Mouse (Mus musculus) midbrain, embryonic 12.5 days (tissue): Measurements from ENCODE around the gene Cit. TPM values are rescaled to one million over a fixed set of nuclear protein-coding genes. Genes with fewer than 3 reads are reported as not detected.

Experiments used
- ATAC-seq: fragments of 200-750 bp; cut with Nextera tagmentation; 2 replicates; pipeline ENCODE4 v1.8.0; 2017; ENCODE audit warnings: low read depth, moderate TSS enrichment, moderate library complexity; ENCODE audit not compliant: low FRiP score
- H3K27ac ChIP-seq: fragments of 300-500 bp; sonication (generic); replicated peaks from 2 replicates; pipeline ENCODE4 v1.5.1; 2016; ENCODE audit warnings: mild to moderate bottlenecking
- H3K27me3 ChIP-seq: fragments of 300-500 bp; sonication (generic); 2 replicates; pipeline ENCODE4 v1.6.1; 2016; ENCODE audit warnings: mild to moderate bottlenecking
- H3K36me3 ChIP-seq: fragments of 300-500 bp; sonication (generic); 2 replicates; pipeline ENCODE4 v1.6.1; 2016
- H3K4me1 ChIP-seq: fragments of 300-500 bp; sonication (generic); 2 replicates; pipeline ENCODE4 v1.6.1; 2016
- H3K4me2 ChIP-seq: fragments of 300-500 bp; sonication (generic); replicated peaks from 2 replicates; pipeline ENCODE4 v1.6.1; 2016; ENCODE audit warnings: mild to moderate bottlenecking, moderate library complexity
- H3K4me3 ChIP-seq: fragments of 300-500 bp; sonication (generic); 2 replicates; pipeline ENCODE4 v1.5.1; 2016; ENCODE audit warnings: mild to moderate bottlenecking
- H3K9ac ChIP-seq: fragments of 300-500 bp; sonication (generic); replicated peaks from 2 replicates; pipeline ENCODE4 v1.6.1; 2016; ENCODE audit warnings: mild to moderate bottlenecking, moderate library complexity
- H3K9me3 ChIP-seq: fragments of 300-500 bp; sonication (generic); 2 replicates; pipeline ENCODE4 v1.6.1; 2016; ENCODE audit warnings: mild to moderate bottlenecking
- WGBS: fragments of 180-500 bp; shearing (Covaris S2); methylation state at CpG from one replicate; pipeline ENCODE4 v1.1.7; 2016; 5-methylcytosine and 5-hydroxymethylcytosine counted together
- polyA plus RNA-seq: library from polyadenylated mRNA; unstranded; fragments of >200 nt; fragmentation: Nextera tagmentation; extraction: Ambion mirVana; gene quantifications from 2 replicates; pipeline ENCODE4 v1.2.1, GENCODE M21; 2016

Cit gene
- polyA plus RNA-seq, 1 experiment from 2014 or later = 42.5 TPM

DNA sequence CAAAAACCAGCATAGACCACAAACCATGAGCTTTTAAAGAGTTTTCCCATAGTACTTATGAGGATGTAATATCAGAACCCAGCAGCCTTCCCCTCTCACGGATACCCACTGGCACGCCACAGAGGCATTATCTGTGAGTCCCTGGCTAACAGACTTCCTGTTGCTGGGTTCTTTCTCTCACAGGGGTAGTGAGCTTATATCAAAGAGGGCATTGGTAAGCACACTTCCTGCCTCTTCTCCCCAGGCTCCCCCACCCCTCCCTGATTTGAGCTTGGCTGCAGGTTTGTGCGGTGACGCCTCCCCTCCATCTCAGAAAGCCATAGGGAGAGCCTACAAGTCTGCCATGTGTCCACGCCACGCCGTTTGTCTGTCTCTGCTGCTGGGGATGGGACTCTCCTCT, 184.0 kb downstream of the Cit start:
- no peak overlapping the region for H3K4me3 ChIP-seq
- 0 out of 2 replicates have a peak, but pooled peaks cover 10% of the 10 kb centered on the region for H3K27me3 ChIP-seq
- no peaks in the 10 kb centered on the region for H3K9me3 ChIP-seq
- no peaks in the 10 kb centered on the region for H3K36me3 ChIP-seq
- H3K9ac ChIP-seq = no peak overlapping the region
- 80% methylated on average over 7 of the region's 7 CpGs for WGBS
- no peak overlapping the region for H3K27ac ChIP-seq
- H3K4me2 ChIP-seq = no peak overlapping the region
- ATAC-seq = no peak
- peaks cover 6% of the 10 kb centered on the region for H3K4me1 ChIP-seq

DNA sequence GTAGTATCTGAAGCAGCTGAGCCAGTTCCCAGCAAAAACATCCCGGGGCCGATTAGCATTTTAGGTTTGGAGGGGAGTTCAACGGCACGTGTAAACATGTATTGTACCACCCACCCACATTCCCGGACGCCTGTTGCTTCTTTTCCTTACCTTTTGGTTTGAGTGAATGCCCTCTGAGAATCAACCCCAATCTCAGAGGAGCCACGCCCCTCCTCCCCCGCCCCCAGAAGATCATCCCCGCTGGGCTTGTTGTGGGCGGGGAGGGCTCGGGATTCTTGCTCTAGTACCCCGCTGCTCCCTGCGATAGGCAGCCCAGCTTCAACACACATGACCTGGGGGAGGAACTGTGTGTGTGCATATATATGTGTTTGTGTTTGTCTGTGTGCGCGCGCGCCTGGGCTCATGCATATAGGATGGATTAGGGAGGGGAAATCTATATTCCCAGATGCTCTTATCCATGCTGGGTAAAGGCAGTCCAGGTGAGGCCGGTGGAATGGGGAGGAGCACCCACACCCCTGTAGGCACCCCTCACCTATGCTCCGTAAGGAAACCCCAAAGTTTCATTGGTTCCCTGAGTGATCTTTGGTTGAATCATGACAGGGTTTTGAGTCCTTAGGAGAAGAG, 185.6 kb downstream of the Cit start:
- Histone ChIP-seq H3K4me3 (peak overlapping the region; percentile 12; the same call in 1 of the 2 replicates), H3K9me3 (no peaks in the 10 kb centered on the region), H3K4me2 (peak overlapping the region; percentile 39), H3K27ac (no peak overlapping the region), H3K4me1 (peaks cover 6% of the 10 kb centered on the region), H3K36me3 (no peaks in the 10 kb centered on the region), H3K27me3 (0 out of 2 replicates have a peak, but pooled peaks cover 14% of the 10 kb centered on the region), H3K9ac (no peak overlapping the region; the same call in 1 of the 2 replicates)
- 4% methylated on average over 19 of the region's 19 CpGs for whole genome bisulfite sequencing
- ATAC-seq = no peak

DNA sequence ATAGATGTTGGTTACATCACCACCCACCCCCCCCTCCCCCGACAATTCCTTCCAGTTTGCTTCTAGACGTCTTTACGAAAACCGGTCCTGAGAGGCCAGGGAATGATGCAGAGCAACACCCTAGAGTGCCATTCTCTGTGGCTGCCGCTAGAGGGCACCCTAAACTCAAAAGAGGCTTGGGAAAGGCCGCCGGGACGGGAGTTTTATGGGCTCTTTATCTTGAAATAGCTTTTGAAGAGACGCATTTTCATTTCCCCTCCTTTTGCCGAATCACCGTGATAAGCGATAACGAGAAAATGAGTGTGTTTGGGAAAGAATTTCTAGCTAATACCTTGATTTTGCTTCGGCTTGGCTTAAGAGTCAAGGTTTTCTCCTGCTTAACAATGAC, 186.1 kb downstream of the Cit start:
- no peak overlapping the region for H3K9ac ChIP-seq

DNA sequence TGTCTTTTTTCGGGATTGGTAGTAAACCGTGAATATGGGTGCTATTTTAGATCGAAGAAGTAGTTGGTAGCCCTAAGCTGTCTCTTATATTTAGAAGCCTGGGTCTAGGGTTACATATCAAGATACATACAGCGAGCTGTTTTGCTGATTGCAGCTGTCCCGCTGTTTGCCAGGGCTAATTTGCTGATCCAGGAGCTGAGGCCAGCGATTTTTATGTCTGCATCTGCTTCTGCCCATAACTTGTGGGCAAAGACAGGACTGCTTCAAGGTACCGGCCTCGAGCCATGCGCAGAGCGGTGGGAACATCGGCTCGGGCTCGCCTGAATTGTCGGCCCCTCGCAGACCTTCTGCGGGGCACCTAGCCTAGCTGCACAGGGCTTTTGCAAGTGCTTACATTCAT, 191.4 kb downstream of the Cit start:
- WGBS = 59% methylated on average over 16 of the region's 16 CpGs
- Histone ChIP-seq H3K4me2 (no peak overlapping the region), H3K4me1 (peaks cover 8% of the 10 kb centered on the region; the same call in 1 of the 2 replicates), H3K27me3 (peaks cover 24% of the 10 kb centered on the region), H3K9ac (no peak overlapping the region), H3K36me3 (no peaks in the 10 kb centered on the region), H3K27ac (no peak overlapping the region), H3K9me3 (no peaks in the 10 kb centered on the region), H3K4me3 (no peak overlapping the region)
- ATAC-seq = no peak

More for the DNA sequence above, 186.1 kb downstream of the Cit start:
- H3K4me1 ChIP-seq = peaks cover 6% of the 10 kb centered on the region
- no peaks in the 10 kb centered on the region for H3K36me3 ChIP-seq
- 3% methylated on average over 14 of the region's 14 CpGs for WGBS
- peak overlapping the region; percentile 39 for H3K4me2 ChIP-seq
- no peak for ATAC-seq
- H3K27ac ChIP-seq = no peak overlapping the region
- H3K9me3 ChIP-seq = no peaks in the 10 kb centered on the region
- H3K27me3 ChIP-seq = 0 out of 2 replicates have a peak, but pooled peaks cover 17% of the 10 kb centered on the region
- H3K4me3 ChIP-seq = no peak overlapping the region

DNA sequence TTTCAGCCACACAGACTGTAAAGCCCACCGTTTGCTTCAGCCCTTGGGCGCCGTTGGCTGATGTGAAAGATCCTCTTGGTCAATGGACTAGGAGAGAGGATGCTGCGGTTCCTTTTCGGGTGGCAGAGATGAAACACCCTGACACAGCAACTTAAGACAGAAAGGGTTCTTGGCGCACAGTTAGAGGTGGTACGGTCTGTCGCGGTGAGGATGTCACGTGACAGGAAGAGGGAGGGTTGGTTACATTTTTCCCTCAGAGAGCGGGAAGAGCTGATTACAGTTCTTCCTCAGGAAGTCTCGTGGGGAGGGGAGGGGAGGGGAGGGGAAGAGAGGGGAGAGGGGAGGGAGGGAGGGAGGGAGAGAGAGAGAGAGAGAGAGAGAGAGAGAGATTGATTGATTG, 192.7 kb downstream of the Cit start:
- 68% methylated on average over 11 of the region's 12 CpGs for WGBS
- Histone ChIP-seq H3K9ac (no peak overlapping the region), H3K27ac (no peak overlapping the region), H3K36me3 (no peaks in the 10 kb centered on the region), H3K9me3 (no peaks in the 10 kb centered on the region), H3K4me2 (no peak overlapping the region), H3K4me1 (peaks cover 8% of the 10 kb centered on the region; the same call in 1 of the 2 replicates), H3K4me3 (no peak overlapping the region), H3K27me3 (peaks cover 19% of the 10 kb centered on the region)
- ATAC-seq = no peak

DNA sequence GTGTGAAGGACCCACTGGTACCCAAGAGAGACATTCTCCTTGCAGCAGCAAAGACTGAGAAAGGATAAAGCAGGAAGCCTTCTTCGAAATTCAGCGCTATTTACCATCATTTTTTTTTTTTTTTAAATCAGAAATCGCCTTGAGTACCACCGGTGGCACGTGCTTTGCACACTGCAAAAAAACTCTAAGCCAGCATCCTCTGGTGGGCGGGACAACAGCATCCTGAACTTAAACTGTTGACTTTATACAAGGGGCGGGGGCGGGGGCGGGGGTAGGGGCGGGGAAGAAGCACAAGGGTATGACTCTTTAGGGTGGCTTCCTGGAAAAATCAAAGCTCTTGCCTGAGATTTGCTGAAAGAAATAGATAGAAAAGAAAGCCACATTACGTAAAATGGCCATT, 194.6 kb downstream of the Cit start:
- no peak overlapping the region; the same call in 1 of the 2 replicates for H3K4me2 ChIP-seq
- peaks cover 19% of the 10 kb centered on the region for H3K27me3 ChIP-seq
- WGBS = 37% methylated on average over 11 of the region's 11 CpGs
- H3K36me3 ChIP-seq = no peaks in the 10 kb centered on the region
- no peak overlapping the region for H3K27ac ChIP-seq
- no peaks in the 10 kb centered on the region for H3K9me3 ChIP-seq
- ATAC-seq = no peak
- H3K4me3 ChIP-seq = no peak overlapping the region
- H3K4me1 ChIP-seq = peaks cover 8% of the 10 kb centered on the region; the same call in 1 of the 2 replicates
- no peak overlapping the region for H3K9ac ChIP-seq

DNA sequence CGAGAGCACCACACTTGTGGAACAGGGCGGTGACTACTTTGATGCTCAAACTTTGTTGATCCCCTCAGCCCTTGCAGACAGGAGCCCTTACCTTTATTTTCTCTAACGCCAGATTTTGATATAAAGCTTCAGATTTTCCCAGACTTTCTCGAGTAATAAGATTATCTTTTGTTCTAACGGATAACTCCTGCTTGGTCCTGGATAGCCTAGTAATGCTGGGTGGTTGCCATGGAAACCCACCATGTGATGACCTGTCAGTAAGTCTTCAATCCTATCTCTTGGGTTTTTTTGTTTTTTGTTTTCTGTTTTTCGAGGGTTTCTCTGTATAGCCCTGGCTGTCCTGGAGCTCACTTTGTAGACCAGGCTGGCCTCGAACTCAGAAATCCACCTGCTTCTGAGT, 197.2 kb downstream of the Cit start:
- Histone ChIP-seq H3K36me3 (no peaks in the 10 kb centered on the region), H3K27ac (no peak overlapping the region), H3K9me3 (no peaks in the 10 kb centered on the region), H3K4me1 (no peaks in the 10 kb centered on the region), H3K9ac (no peak overlapping the region), H3K27me3 (peaks cover 7% of the 10 kb centered on the region; the same call in 1 of the 2 replicates), H3K4me2 (no peak overlapping the region), H3K4me3 (no peak overlapping the region)
- 41% methylated on average over 7 of the region's 7 CpGs for WGBS
- no peak for ATAC-seq

DNA sequence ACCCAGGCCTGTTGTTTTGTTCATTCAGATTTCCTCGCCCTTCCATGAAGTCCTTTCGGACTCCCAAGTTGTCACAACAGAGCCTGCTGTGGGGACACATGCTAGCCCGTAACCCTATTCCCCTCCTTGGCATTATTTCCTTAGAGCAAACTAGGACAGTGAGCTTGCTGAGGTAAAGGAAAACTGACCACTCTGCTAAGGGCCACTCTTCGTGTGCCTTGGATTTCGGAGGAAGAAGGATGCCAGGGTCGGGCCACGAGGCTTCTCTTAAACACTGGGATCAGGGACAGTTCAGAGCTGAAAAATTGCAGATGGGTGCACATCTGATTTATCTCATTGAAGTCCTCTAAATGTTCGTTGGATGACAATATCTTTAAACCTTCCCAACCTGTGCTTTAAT, 200.5 kb downstream of the Cit start:
- no peaks in the 10 kb centered on the region for H3K36me3 ChIP-seq
- no peak overlapping the region for H3K9ac ChIP-seq
- no peak overlapping the region for H3K27ac ChIP-seq
- 84% methylated on average over 8 of the region's 8 CpGs for WGBS
- ATAC-seq = no peak
- H3K4me3 ChIP-seq = no peak overlapping the region
- H3K27me3 ChIP-seq = peaks cover 3% of the 10 kb centered on the region; the same call in 1 of the 2 replicates
- H3K9me3 ChIP-seq = no peaks in the 10 kb centered on the region
- no peak overlapping the region for H3K4me2 ChIP-seq
- H3K4me1 ChIP-seq = no peaks in the 10 kb centered on the region

DNA sequence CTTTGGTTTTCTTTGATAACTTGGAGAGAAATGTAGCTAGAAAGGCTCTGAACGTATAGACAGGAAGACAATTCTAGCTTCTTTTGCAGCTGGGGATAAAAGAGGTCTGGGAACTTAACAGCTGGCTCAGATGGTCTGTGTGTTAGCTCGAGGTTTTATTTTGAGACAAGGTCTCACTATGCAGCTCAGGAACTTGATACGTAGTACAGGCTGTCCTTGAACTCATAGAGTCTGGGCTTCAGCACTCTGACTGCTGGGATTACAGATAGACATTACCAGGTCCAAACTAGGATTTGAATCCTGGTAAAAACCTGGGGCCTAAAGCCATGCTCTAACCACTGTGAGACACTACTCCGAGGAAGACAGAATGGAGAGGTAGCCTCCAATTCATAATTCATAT, 201.2 kb downstream of the Cit start:
- no peaks in the 10 kb centered on the region for H3K36me3 ChIP-seq
- H3K4me1 ChIP-seq = no peaks in the 10 kb centered on the region
- no peak overlapping the region for H3K9ac ChIP-seq
- H3K4me2 ChIP-seq = no peak overlapping the region
- no peak overlapping the region for H3K4me3 ChIP-seq
- 82% methylated on average over 4 of the region's 4 CpGs for WGBS
- no peak overlapping the region for H3K27ac ChIP-seq
- no peaks in the 10 kb centered on the region for H3K9me3 ChIP-seq
- no peak for ATAC-seq
- no peaks in the 10 kb centered on the region for H3K27me3 ChIP-seq

DNA sequence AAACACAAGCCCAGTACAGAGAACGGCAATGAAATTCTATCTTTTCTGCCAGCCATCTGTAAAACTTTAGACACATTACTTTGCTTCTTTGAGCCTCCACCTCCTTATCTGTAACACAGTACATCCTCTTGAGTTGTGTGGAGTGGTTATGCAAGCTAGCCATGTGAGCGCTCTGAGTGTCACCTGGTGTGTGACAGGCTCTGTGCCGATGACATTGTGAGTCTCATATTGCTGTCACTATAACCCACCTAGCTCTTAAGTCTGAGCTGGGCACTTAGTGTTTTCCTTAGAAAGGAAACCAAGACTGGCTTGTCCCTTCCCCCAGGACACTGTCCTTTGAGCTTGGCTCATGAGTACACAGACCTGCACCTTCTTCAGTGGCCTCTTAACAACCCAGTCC, 203.2 kb downstream of the Cit start:
- no peak for ATAC-seq
- H3K9ac ChIP-seq = no peak overlapping the region
- no peak overlapping the region for H3K4me3 ChIP-seq
- WGBS = 92% methylated on average over 3 of the region's 3 CpGs
- H3K27ac ChIP-seq = no peak overlapping the region
- no peaks in the 10 kb centered on the region for H3K9me3 ChIP-seq
- no peak overlapping the region for H3K4me2 ChIP-seq
- H3K36me3 ChIP-seq = no peaks in the 10 kb centered on the region
- H3K4me1 ChIP-seq = no peaks in the 10 kb centered on the region
- no peaks in the 10 kb centered on the region for H3K27me3 ChIP-seq

DNA sequence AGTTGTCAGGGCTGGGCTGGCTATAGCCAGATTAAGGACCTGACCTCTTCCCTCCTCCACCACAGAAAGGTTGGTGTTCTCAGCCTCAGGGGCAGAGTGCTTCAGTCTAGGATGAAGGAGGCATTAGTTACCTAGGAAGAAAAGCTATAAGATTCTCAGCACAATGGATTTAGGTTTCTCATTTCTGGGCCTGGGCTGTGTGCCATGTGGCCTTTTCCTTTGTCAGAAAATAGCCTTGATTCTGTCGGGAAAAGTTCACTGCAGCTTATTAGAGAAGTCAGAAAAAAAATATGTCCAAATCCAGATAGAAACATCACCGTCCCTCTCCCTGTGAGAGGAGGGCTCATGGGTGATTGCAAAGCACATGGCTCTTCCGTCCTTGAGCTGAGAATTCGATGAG, 204.7 kb downstream of the Cit start:
- no peak overlapping the region for H3K4me2 ChIP-seq
- H3K27ac ChIP-seq = no peak overlapping the region
- no peaks in the 10 kb centered on the region for H3K27me3 ChIP-seq
- no peaks in the 10 kb centered on the region for H3K9me3 ChIP-seq
- H3K4me1 ChIP-seq = no peaks in the 10 kb centered on the region
- no peak overlapping the region for H3K9ac ChIP-seq
- no peak for ATAC-seq
- H3K4me3 ChIP-seq = no peak overlapping the region
- no peaks in the 10 kb centered on the region for H3K36me3 ChIP-seq
- WGBS = 87% methylated on average over 4 of the region's 4 CpGs

DNA sequence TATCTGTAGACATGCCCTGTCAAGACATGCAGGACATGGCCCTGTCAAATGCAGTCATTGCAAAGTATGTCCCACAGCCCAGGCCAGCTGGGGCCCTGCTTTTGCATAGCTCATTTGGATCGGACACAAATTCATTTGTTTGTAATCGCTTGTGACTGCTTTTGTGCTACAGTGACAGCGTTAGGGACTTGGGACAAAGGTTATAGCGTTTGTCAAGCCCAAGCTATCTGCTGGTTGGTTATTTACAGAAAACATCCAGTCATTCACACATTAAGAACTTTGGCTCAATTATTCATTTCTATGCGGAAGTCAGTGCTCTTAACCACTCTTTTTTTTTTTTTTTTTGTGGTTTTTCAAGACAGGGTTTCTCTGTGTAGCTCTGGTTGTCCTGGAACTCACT, 207.1 kb downstream of the Cit start:
- no peak overlapping the region for H3K4me3 ChIP-seq
- 84% methylated on average over 5 of the region's 5 CpGs for WGBS
- no peak overlapping the region for H3K9ac ChIP-seq
- no peaks in the 10 kb centered on the region for H3K9me3 ChIP-seq
- no peak overlapping the region for H3K27ac ChIP-seq
- H3K27me3 ChIP-seq = no peaks in the 10 kb centered on the region
- no peak overlapping the region for H3K4me2 ChIP-seq
- H3K36me3 ChIP-seq = no peaks in the 10 kb centered on the region
- H3K4me1 ChIP-seq = no peaks in the 10 kb centered on the region
- no peak for ATAC-seq

DNA sequence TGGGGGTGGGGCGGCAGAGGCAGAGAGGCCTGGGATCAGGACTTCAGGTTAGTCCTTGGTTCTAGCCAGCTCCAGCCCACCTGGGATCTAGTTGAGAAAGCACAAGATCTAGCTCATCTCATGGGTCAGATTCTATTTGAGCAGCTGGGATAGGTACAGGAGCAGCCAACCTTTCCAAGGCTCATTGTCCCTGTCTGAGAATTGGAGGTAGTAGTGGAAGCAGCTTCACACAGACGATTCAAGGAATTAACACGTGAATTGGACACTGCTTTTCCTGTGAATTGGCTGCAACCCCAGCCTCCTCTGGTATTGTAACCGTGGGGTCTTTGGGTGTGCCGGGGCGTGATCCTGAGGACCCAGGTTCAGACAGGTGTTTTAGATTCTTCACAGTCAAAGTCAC, 207.7 kb downstream of the Cit start:
- Histone ChIP-seq H3K9me3 (no peaks in the 10 kb centered on the region), H3K9ac (no peak overlapping the region), H3K36me3 (no peaks in the 10 kb centered on the region), H3K4me3 (no peak overlapping the region), H3K4me1 (no peaks in the 10 kb centered on the region), H3K27ac (no peak overlapping the region), H3K4me2 (no peak overlapping the region), H3K27me3 (no peaks in the 10 kb centered on the region)
- no peak for ATAC-seq
- WGBS = 46% methylated on average over 6 of the region's 6 CpGs
